Mouse (Mus musculus): ENCODE results near the gene Ephx4.

Gene Ephx4

DNA sequence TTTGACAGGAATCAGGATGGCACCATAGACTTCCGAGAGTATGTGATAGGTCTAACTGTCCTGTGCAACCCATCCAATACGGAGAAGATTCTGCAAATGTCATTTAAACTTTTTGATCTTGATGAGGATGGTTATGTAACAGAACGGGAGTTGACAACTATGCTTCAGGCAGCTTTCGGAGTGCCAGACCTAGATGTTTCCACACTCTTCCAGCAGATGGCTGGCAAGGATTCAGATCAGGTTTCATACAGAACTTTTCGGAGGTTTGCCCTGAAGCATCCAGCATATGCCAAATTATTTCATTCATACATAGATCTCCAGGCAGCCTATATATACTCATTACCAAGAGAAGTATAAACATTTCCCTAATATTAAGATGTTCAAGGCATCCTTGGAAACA lies 31.5 kb downstream of the Ephx4 start:
- peak; percentile 29 for ATAC-seq (ENCODE audit: low TSS enrichment)

DNA sequence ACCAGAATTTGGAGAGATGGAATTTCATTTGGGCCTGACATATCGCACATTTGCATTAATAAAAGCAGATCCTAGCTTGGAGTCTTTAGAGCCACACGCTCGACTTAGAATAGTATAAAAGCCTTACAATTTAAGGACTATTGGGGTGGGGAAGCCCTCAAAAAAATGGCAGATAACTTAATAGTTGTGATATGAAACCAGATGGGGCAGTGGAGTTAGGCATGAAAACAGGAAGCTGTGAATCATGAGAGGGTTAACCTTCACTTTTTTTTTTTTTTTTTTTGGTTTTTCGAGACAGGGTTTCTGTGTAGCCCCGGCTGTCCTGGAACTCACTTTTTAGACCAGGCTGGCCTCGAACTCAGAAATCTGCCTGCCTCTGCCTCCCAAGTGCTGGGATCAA lies 33.6 kb downstream of the Ephx4 start:
- ATAC-seq (ENCODE audit: low TSS enrichment) = no peak

DNA sequence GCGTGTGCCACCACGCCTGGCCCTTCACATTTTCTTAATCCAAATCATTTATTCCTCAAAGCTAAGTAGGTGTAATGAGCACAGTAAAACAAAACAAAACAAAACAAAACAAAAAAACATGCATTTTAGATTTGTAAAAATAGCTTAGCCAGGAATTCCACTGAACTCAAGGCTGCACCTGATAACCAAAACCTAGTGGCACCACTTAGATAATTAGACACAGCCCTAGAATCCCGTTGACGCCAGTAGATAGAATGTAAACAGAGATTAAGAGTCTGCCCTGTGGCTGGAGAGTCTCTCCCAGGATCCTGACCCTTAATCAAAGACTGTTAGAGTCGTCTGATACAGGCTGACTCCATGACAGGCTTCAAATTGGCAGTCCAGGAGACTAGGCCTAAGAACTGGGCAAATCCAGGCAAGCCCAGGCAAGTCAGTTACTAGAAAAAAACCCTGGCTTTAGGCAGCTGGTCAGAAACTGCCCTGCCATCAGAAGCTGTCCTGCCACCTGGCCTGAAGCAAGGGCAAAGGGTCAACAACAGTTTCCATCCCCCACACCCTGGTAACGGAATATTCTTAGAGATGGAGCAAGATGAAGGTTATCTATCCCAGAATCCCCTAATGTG lies 34.2 kb downstream of the Ephx4 start:
- no peak for ATAC-seq (ENCODE audit: low TSS enrichment)

DNA sequence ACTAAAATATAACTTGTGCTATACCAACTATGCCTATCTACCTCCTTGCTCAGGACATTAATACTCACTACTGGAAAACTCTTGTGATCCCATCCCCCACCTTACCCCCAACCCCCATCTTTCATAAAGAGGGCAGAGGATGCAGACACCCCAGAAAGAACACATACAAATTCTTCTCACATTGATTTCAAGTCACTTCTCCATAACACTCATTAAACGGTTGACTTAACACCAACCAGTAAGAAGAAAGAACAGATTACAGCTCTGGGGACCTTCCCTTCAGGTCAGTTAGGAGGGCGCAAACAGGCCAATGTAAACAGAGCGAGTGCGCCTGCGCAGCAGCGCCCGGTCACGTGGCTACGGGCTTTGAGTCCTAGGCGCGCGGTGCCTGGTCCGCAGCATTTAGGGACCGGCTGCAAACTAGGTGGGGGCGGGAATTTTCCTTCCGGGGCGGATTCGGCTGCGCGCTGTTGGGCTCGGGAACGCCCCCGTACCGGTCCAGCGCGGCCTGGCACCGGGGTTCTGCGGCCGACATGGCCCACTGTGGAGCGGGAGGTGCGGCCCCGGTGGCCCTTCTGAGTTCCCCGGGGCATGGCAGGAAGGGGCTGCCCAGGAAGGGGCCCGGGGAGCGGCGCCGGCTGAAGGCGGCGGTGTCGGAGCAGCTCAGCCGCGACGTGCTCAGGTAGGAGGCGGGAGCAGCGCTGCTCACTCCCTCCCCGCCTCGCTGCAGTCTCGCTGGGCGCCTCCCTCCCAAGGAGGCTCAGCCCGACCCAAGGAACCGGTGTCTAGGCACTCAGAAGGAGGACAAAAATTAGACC lies 35.1 kb downstream of the Ephx4 start, which contains the start of gene Btbd8:
Gene Btbd8 (plus strand): TSS at position 534 of the 818 bp plus-strand sequence.
- ATAC-seq (ENCODE audit: low TSS enrichment) = peak; percentile 78

DNA sequence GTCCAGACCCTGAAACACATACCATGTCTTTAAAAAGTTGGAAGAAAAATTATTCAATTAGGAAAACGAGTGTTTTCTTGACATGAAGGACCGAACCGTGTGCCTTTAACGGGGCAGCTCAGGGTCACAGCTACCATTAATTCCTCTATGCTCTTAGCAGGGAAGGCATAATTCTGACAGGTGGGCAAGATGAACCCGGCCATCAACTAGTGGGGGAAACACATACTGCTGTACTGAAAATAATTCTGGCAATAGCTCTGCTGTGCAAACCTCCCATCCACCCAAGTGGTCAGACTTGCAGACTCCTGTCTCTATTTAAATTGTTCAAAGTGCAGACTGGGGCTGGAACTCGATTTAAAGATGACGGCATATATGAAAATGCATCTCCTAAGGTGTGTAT lies 35.8 kb downstream of the Ephx4 start:
- 0 out of 2 replicates have a peak, but pooled peaks have one; percentile 5 for ATAC-seq (ENCODE audit: low TSS enrichment)

DNA sequence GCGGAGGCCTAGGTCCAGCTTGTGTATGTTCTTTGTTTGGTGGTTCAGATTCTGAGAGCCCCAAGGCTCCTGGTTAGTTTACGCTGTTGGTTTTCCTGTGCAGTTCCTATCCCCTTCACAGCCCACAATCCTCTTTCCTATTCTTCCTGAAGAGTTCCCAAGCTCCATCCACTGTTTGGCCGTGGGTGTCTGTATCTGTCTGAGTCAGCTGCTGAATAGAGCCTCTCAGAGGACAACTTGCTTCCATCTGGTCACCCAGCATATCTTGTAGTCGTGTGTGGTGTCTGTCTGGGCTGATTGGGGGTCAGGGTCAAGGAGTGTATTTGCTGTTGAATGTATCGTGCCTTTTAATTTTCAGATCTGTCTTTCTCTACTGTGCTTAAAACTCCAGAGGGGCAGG lies 39.3 kb downstream of the Ephx4 start:
- ATAC-seq (ENCODE audit: low TSS enrichment) = peak; percentile 35; the same call in 1 of the 2 replicates

DNA sequence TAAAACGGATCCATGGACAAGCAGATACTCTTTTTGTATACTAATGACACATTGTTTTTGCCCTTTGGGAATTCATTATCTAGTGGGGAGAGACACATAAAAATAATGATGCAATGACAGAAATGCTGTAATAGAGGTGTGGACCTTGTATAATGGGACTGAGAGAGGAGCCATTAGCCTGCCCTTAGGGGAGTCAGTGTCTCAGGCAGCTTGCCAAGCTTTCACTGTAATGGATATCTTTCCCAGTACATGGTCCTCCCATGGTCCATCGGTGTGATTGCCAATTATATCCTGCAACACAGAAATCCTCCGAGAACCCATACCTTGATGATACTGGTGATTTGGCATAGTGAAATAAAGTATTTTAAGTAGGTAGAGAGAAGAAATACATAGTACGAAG lies 41.7 kb downstream of the Ephx4 start:
- ATAC-seq (ENCODE audit: low TSS enrichment) = no peak

DNA sequence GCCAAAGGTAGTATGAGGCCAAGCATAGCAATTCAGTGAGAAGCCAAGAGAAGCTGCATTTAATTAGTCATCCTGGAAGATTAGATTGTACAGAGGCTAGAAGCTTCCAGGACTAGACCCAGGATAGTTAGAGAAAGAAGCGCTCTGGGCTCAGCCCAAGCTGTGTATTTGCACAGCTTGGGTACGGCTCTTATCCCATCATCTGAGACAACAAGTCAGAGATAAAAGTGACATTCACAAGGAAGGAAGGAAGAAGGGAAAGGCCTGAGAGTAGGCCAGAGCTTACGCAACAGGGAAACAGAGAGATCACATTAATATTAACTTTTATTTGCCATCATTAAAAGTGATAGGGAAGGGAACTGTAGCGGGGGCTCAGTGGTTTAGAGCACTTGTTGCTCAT lies 45.4 kb downstream of the Ephx4 start:
- no peak for ATAC-seq (ENCODE audit: low TSS enrichment)

DNA sequence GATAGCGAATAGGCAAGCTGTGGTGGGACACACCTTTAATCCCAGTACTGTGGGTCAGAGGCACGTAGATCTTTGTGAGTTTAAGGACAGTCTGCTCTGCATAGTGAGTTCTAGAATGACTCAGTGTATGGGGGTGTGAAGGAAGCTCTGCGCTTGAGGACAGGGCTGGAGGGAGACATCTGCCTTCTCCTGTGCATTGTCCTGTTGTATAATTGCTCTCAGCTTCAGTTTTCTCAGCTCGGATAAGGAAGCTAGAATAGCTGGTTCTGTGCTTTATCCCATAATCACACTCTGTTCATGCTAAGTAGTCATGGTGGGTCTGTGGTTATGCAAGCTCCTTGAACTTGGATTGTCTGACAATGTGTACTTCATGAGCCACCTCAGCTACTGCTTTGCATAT lies 46.2 kb downstream of the Ephx4 start:
- peak; percentile 92 for ATAC-seq (ENCODE audit: low TSS enrichment)

DNA sequence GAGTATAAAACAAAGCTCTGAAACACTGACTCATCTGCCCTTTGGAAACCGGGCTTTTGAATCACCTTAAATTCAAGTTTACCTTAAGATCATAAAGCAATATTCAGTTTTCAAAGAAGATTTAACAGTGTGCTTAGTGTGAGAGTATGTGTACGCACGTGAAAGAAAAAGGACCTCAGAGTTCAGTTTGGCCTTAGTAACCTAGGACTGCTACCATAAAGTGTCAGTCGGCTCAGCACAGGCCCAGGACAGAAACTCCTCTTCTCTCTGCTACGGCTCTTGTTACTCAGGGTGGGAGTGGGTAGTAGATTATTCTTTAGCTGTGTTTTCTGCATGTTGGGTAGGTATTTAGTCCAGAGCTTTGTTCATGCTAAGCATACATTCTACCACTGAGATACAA lies 47.1 kb downstream of the Ephx4 start:
- ATAC-seq (ENCODE audit: low TSS enrichment) = no peak

DNA sequence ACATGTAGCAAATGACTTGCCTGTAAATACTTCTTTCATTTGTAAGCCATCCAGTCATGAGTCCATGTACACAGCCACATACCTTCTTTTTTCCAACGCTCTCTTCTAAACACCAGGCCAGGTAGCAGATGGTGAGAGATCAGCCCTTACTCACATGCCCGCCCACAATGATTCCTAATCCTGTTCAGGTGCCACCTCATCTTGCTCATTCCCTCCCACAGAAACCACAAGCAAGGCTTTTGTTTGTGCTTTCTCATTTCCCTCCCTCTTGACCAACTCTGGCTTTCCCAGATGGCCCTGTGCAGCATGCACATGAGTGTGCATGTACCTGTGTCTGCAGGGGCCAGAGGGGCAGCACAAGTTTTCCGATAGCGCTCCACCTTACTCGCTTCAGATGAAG lies 47.8 kb downstream of the Ephx4 start:
- ATAC-seq (ENCODE audit: low TSS enrichment) = peak; percentile 45

DNA sequence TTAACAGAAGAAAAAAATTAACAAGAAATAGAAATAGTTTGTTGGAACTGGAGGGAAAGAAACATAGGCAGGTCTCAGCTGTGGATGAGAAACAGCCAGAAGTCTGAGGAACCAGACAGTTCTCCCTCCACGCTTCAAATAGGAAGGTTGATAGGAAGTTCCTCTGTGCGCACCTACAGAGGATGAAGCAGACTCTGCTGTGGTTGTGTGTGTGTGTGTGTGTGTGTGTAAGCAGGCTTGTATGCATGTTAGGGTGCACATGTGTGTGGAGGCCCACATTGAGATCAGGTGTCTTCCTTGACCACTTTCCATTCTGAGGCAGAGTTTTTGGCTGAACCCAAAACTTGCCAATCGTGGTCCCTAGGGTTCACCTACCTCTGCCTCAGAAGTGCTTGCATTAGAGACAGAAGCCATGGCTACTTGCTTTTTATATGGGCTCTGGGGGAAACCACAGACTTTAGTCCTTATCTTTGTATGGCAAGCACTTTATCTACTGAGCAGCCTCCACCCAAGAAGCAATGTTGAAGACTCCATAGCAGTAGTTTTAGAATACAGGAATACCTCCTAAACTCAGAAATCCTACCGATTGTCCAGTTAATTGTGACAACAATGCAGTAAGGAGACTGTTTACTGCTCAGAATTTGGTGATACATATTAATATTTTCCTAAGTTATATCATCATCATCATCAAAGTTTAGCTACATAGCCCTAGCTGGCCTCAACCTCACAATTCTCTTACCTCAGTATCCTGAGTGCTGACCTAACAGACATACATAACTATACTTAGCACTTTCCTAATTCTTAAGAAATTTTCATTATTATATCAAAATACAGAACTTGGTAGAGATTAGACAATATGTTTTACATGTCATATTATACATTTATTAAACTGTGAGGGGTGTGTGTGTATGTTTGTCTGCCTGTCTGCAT lies 59.9 kb downstream of the Ephx4 start:
- ATAC-seq (ENCODE audit: low TSS enrichment) = no peak

DNA sequence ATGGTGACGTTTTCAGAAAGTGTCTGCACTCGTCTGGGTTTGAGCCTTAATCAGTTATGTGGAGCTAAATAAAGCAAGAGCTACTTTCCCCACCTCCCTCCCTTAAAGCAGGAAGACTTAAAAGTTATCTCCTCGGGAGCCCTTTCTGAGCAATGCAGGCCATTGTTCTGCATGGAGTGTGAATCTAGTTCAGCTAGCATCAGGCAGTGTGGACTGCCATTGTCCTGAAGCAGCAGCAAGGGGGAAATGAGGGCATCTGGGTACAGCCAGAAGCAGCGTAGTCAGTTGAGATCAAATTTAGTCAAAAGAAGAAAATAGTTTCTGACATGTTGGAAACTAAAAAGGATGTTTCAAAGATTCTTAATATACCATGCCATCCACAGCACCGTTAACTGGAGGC lies 64.0 kb downstream of the Ephx4 start:
- ATAC-seq (ENCODE audit: low TSS enrichment) = peak; percentile 75

DNA sequence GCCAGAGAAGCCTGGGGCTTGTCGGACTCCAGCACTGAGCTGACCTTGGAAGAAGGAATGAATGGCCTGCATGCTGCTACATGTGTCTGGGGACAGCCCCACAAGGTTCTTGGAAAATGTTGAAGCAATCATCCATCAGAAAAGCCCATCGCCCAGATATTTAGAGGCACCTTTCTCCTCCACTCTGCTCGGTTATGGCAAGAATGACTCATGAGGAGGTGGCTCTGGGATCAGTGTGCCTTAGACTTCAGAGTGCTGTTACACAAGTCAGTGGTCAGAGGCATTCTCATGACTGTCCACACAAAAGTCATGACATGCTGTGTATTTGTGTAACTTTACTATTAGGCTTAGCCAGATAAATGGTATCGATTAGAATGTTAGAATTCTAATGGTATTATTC lies 64.6 kb downstream of the Ephx4 start:
- peak; percentile 35 for ATAC-seq (ENCODE audit: low TSS enrichment)

DNA sequence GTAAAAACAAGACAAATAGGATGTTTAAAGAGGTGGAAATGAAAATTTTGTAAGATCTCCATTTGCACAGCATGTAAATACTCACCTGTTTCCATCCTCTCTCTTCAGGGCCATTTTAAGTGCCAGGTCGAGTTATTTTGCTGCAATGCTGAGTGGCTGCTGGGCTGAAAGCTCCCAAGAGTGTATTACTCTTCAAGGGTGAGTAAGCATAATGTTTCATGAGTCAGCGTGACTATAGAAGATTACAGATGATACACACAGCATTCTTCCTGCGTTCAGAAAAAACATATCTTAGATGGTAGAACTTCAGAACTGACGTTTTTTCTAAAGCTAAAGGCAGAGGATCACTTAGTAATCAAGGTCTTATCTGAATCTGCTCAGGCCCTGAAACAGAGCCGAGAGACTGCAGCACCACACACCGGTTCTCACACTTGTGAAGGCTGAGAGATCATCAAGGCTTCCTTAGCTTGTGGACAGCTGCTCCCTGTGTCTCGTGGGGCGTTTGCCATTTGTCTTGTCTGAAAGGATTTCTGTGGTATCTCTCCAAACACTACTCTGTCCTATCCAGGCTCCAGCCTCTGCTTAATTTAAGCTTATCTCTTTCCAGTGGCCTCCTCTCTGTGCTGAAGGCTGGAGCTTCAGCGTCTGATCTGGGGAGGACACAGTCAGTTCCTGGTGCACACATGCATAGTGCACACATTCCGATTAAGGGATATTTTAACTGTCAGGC lies 68.2 kb downstream of the Ephx4 start:
- peak; percentile 47; the same call in 1 of the 2 replicates for ATAC-seq (ENCODE audit: low TSS enrichment)
